Mouse (Mus musculus) heart, adult 8-10 months (tissue): ENCODE results near the gene St6galnac6. TPM values are rescaled to one million over a fixed set of nuclear protein-coding genes. Genes with fewer than 3 reads are reported as not detected.
A peak's percentile ranks its signal among the peaks of the same experiment; 100 is the strongest.

Source experiments
- DNase-seq: peaks from one replicate; pipeline ENCODE4 v3.0.0; 2022; ENCODE audit warnings: low spot score
- total RNA-seq, 4 experiments: library from RNA; stranded (reverse); gene quantifications; 2 replicates each; pipeline ENCODE4 v1.2.4; 2022

St6galnac6 gene
- total RNA-seq, 4 experiments from 2014 or later: 102 to 131 (median 114) TPM

GRCm38 (mm10) chr2:32585149-32585714 lies 14.3 kb upstream of the St6galnac6 start:
- no peak for DNase-seq

DNA sequence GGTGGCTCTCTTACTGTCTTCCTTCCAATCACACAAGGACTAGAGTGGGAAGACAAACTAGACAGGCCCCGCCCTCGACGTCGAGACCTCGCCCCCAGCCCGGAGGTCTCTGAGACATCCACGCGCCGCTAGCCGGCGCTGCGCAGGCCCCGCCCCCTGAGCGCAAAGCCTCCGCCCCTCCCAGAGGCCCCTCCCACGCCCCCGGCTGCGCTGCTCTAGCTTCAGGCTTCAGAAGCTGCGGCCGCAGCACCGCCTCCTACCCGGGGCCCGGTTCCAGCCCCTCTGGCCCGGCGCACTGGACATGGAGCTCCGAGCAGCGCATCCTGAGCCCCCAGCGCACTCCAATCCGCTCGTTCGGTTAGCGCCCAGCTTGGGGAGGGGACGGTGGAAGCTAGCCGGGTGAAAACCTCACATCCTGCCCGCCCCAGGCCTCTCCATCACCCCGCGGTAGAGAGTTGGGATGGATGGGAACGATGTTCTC lies 12.6 kb upstream of the St6galnac6 start, which contains the start of gene St6galnac4:
Gene St6galnac4 (plus strand): TSS at position 225 of the 481 bp plus-strand sequence.
- peak; percentile 87 for DNase-seq

- peak; percentile 72 for DNase-seq
Measured at GRCm38 (mm10) chr2:32587731-32588321, 11.7 kb upstream of the St6galnac6 start.

- DNase-seq: peak; percentile 35
Measured at GRCm38 (mm10) chr2:32589213-32589795, 10.2 kb upstream of the St6galnac6 start.

DNA sequence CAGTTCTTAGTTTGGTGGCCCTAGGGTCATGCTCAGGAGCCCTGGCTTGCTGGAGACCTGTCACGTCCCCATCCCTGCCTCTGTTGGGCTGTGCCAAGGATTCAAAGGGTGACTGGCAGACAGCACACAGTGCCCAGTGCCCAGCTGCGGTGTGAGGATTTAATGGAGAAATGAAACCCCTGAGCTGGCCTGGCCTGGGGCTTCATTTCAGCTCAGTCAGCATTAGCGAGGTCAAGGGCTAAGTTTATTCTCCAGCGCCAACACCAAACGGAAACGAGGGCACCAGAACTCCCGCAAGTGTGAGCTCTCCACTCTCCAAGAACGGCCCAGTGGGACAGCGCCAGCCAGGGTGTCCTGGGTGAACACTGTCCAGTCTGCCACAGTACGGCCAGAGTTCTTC lies 9.3 kb upstream of the St6galnac6 start:
- DNase-seq: peak; percentile 32

DNA sequence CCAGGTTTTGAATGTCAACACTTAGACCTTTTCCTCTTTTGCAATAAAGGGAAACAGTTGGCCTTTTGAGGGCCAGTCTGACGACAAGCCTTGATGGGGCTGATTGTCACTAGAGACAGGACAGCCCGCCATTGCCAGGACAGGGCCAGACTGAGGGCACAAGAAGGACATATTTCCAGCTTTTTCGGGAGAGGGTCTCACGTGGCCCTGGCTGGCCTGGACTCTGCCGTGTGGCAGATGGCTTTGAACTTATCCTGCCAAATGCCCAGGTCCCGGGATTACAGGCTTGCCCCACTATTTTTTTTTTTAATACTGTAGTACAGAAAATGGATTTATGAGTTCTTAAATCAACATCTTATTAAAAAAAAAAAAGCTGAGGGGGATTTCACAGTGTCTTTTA lies 8.3 kb upstream of the St6galnac6 start:
- no peak for DNase-seq

DNA sequence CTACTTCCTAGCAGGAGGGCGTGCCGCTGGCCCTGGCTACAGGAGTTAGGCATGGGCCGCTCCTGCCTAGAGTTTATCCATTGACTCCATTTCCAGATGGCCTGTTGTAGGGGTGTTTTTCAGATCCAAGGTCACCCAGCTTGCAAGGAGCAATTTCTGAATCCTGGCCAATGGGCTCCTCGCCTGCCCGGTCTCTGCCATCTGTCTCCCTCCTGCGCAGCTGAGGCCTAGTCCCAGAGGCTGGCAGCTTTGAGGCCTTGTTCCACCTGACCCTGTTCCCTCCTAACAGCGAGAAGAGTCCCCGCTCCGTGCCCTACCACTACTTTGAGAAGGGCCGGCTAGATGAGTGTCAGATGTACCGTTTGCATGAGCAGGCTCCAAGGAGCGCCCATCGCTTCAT lies 2.8 kb upstream of the St6galnac6 start:
- no peak for DNase-seq

DNA sequence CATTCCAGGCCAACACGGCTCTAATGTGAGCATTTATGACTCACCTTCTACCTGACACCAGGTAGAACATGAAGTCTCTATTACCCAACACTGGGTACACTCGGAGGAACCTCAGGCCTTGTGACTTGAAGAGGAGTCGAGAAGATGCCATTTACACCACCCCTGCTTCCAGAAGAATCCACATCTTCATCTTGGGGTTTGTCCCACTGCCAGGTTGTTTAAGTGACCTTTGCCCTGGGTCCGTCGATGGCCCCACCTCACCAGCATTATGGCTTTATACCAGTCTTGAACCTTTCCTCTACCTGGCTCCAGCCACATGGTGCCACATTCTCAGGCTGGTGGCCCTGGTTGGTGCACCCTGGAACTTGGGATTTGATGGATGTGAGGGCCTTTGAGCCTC lies 2.3 kb upstream of the St6galnac6 start:
- DNase-seq: no peak

GRCm38 (mm10) chr2:32597699-32598098 lies 1.8 kb upstream of the St6galnac6 start:
- no peak for DNase-seq

GRCm38 (mm10) chr2:32598506-32598905 lies 1.0 kb upstream of the St6galnac6 start:
- no peak for DNase-seq

DNA sequence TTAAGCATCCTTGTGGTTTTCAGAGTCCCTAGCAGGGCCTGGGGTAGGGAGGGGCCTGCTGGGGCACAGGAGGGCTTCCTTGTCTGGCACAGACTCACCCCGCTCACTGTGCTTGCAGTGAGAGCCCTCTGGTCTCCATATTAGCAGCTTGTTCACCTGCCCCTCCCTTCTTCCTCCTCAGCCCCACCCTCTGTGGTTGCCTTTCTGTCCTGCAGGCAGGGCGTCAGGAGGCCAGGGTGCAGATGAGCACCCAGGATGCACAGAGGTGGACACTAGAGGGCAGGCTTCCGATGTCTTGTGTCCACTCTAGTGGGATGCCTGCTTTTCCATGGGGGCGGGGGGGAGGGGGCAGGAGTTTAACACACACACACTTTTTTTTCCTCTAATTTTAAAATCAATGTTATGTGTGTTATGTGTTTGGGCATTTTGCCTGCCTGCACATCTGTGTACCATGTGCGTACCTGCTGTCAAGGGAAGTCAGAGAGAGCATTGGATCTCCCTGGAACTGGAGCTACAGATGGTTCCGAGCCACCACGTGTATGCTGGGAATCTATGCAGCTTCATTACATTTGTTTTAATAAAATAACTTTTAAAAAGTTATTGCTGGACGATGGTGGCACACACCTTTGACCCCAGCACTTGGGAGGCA lies 2.0 kb downstream of the St6galnac6 start:
- DNase-seq: no peak

DNA sequence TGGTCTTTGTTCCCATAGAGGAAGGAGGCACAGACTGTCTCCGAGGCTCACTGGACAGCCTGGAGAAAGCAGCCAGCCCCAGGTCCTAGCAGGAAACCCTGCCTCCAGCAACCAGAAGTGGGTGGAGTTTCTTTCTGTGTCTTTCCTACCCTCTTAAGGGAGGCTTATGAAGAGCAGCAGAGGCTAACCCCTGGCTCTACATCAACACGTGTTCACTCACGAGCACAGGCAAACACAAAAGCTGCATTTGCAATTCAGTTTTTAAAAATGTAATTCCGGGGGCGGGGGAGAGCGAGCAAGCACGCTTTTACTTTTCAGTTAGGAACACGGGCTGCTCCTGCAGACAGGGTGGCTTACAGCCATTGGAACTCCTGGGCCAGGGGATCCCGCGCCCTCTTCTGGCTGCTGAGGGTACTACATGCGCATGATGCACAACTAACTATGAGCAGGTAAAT lies 3.1 kb downstream of the St6galnac6 start:
- DNase-seq: peak; percentile 92

GRCm38 (mm10) chr2:32604631-32605030 lies 5.1 kb downstream of the St6galnac6 start:
- no peak for DNase-seq

DNA sequence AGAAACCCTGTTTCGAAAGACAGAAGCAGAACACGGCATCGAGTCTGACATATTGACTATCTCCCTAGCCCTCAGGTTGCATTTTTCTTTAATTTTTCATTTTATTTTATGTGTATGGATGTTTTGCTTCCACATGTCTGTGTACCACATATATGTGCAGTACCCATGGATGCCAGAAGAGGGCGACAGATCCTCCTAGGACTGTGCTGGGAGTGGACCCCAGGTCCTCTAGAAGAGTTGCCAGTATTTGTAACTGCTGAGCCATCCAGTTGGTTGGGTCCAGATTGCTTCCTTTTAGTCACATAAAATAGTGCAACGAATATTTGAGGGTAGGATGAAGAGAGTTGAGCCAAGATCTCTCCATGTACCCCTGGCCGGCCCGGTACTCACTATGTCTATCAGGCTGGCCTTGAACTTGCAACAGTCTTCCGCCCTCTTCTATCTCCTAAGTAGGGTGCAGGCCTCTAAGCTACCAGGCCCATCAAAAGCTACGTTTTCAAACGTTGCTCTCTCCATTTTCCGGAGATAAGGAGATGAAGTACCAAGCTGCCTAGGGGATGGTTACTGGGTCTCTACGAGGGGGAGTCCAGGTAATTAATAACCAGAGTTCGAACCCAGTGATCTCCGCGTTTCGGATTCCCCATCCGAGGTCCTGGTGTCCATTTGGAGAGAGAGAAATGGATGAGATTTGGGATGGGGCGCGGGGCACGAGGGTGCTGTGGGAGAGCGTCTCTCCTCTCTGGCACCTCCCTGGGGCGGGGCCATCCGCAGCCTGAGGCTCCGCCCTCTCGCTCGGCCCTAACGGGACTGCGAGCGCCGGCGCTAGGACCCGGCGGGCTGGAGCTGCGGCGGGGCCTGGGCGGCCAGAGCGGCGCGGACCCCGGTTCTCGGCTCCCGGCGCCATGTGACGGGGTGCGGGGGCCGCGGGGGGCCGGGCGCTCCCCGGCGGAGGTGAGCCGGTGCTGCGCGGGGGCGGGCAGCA lies 6.9 kb downstream of the St6galnac6 start:
- peak; percentile 83 for DNase-seq

GRCm38 (mm10) chr2:32607262-32607947 lies 7.9 kb downstream of the St6galnac6 start:
- DNase-seq: no peak

DNA sequence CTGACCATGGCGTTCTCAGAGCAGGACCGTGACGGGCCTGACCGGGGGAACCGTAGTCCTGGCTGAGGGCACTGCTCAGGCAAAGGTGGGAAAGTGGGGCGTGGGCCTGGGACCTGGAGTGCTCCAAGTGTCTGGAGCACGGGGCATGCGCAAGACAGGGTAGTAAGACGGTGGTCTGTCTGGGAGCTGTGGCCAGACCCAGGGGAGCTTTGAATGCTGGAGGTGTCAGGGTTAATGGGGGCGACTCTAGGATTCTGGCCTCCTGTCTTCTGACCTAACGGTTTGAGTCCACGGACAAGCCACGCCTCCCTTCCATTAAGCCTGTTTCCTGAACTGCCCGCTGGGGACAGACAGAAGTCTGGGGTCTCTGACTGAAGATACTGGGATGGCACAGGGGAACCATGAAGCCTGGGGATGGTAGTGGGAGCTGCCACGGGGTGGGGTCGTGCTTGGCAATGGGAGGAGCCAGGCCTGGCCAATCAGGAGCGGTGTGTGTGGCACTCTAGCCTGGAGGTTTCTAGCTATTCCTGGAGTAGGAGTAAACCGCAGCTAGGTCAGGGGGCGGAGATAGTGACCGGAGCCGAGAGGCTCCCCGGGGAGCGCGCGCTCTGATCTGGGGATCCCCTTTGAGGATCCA lies 8.8 kb downstream of the St6galnac6 start:
- DNase-seq: peak; percentile 89

DNA sequence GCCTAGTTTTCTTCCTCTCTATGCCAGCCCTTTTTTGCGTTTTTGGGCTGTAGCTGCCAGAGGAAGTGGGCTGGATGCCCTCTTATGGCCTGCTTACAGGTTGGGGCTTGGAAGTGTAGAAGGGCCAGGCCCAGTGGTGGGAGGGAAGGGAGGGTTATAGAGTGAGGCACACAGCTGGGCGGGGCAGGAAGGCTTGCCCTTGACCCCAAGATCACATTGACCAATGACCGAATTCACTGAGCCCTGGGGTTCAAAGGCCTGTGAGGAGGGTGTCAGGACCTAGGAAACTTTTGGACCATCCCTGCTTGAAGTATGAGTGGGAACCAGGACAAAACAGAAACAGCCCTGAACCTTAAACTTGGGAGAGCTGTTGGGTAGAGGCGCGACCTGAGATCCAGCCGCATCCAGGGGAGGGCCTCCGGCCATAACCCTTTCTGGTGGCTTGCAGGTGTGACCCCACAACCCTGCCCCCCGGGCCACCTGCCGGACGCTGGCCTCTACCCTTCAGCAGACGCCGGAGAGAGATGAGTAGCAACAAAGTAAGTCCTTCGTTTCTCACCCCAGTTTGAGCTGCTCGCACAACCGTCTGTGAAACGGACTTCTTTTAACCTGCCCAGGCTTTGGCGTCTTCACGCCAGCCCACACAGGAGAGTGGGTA lies 9.4 kb downstream of the St6galnac6 start:
- DNase-seq: no peak

GRCm38 (mm10) chr2:32610610-32611229 lies 11.2 kb downstream of the St6galnac6 start:
- no peak for DNase-seq

GRCm38 (mm10) chr2:32612274-32612673 lies 12.8 kb downstream of the St6galnac6 start:
- no peak for DNase-seq
